Mouse (Mus musculus): ENCODE results near the gene Mrpl22. TPM values are rescaled to one million over a fixed set of nuclear protein-coding genes. Genes with fewer than 3 reads are reported as not detected.

Gene Mrpl22
- polyA plus RNA-seq, 2 experiments, result 84.4 to 123 TPM

GRCm38 (mm10) chr11:58129302-58129843 is 42.1 kb upstream of the Mrpl22 start:
- H3K9me3 ChIP-seq (ENCODE audit: control insufficient read depth, low read length), result no peaks in the 10 kb centered on the region
- no peak overlapping the region for H3K9ac ChIP-seq (ENCODE audit: low read depth, low read length, severe bottlenecking)
- TF ChIP-seq POLR2A (IDR thresholded peaks at IDR 0.05; ENCODE audit: borderline replicate concordance, extremely low read depth, insufficient read depth, insufficient read length), result no peak
- no peak overlapping the region for H3K4me3 ChIP-seq (replicated peaks; ENCODE audit: low read length)
- no peaks in the 10 kb centered on the region for H3K4me1 ChIP-seq (ENCODE audit: control insufficient read depth, insufficient read depth, low read length)
- H3K27ac ChIP-seq (replicated peaks; ENCODE audit: low read depth, low read length), result no peak overlapping the region
- no peak overlapping the region for H3K4me2 ChIP-seq (replicated peaks; ENCODE audit: low read depth, low read length, severe bottlenecking)
- no peaks in the 10 kb centered on the region for H3K27me3 ChIP-seq (ENCODE audit: control insufficient read depth, insufficient read depth, low read length)
- DNase-seq (ENCODE audit: low spot score), result no peak
- no peak for ATAC-seq (ENCODE audit: low FRiP score, low read depth)
- H3K36me3 ChIP-seq (ENCODE audit: control insufficient read depth, insufficient read depth, low read length), result peaks cover 85% of the 10 kb centered on the region
- 28% methylated on average over 6 of the region's 6 CpGs for WGBS

GRCm38 (mm10) chr11:58132026-58132425 is 39.4 kb upstream of the Mrpl22 start:
- no peak overlapping the region for H3K9ac ChIP-seq (ENCODE audit: low read depth, low read length, severe bottlenecking)
- no peak overlapping the region for H3K4me3 ChIP-seq (replicated peaks; ENCODE audit: low read length)
- no peaks in the 10 kb centered on the region for H3K27me3 ChIP-seq (ENCODE audit: control insufficient read depth, insufficient read depth, low read length)
- no peak overlapping the region for H3K4me2 ChIP-seq (replicated peaks; ENCODE audit: low read depth, low read length, severe bottlenecking)
- DNase-seq (ENCODE audit: low spot score), result no peak
- no peak overlapping the region for H3K27ac ChIP-seq (replicated peaks; ENCODE audit: low read depth, low read length)
- H3K9me3 ChIP-seq (ENCODE audit: control insufficient read depth, low read length), result no peaks in the 10 kb centered on the region
- peaks cover 84% of the 10 kb centered on the region for H3K36me3 ChIP-seq (ENCODE audit: control insufficient read depth, insufficient read depth, low read length)
- H3K4me1 ChIP-seq (ENCODE audit: control insufficient read depth, insufficient read depth, low read length), result no peaks in the 10 kb centered on the region
- 94% methylated on average over 3 of the region's 3 CpGs for WGBS
- ATAC-seq (ENCODE audit: low FRiP score, low read depth), result no peak
- no peak for TF ChIP-seq POLR2A (IDR thresholded peaks at IDR 0.05; ENCODE audit: borderline replicate concordance, extremely low read depth, insufficient read depth, insufficient read length)

- H3K9me3 ChIP-seq (ENCODE audit: control insufficient read depth, low read length), result no peaks in the 10 kb centered on the region
- H3K9ac ChIP-seq (ENCODE audit: low read depth, low read length, severe bottlenecking), result no peak overlapping the region
- no peak overlapping the region for H3K27ac ChIP-seq (replicated peaks; ENCODE audit: low read depth, low read length)
- H3K27me3 ChIP-seq (ENCODE audit: control insufficient read depth, insufficient read depth, low read length), result no peaks in the 10 kb centered on the region
- H3K4me2 ChIP-seq (replicated peaks; ENCODE audit: low read depth, low read length, severe bottlenecking), result no peak overlapping the region
- no peak for TF ChIP-seq POLR2A (IDR thresholded peaks at IDR 0.05; ENCODE audit: borderline replicate concordance, extremely low read depth, insufficient read depth, insufficient read length)
- no peaks in the 10 kb centered on the region for H3K4me1 ChIP-seq (ENCODE audit: control insufficient read depth, insufficient read depth, low read length)
- ATAC-seq (ENCODE audit: low FRiP score, low read depth) (no peak), DNase-seq (ENCODE audit: low spot score) (no peak)
- no peak overlapping the region for H3K4me3 ChIP-seq (replicated peaks; ENCODE audit: low read length)
- H3K36me3 ChIP-seq (ENCODE audit: control insufficient read depth, insufficient read depth, low read length), result peaks cover 91% of the 10 kb centered on the region
These were observed 36.6 kb upstream of the Mrpl22 start for GRCm38 (mm10) chr11:58134869-58135268.

- Histone ChIP-seq H3K9ac (ENCODE audit: low read depth, low read length, severe bottlenecking) (no peak overlapping the region), H3K9me3 (ENCODE audit: control insufficient read depth, low read length) (no peaks in the 10 kb centered on the region), H3K27ac (replicated peaks; ENCODE audit: low read depth, low read length) (no peak overlapping the region), H3K4me1 (ENCODE audit: control insufficient read depth, insufficient read depth, low read length) (no peaks in the 10 kb centered on the region), H3K4me2 (replicated peaks; ENCODE audit: low read depth, low read length, severe bottlenecking) (no peak overlapping the region), H3K36me3 (ENCODE audit: control insufficient read depth, insufficient read depth, low read length) (peaks cover 91% of the 10 kb centered on the region), H3K27me3 (ENCODE audit: control insufficient read depth, insufficient read depth, low read length) (no peaks in the 10 kb centered on the region), H3K4me3 (replicated peaks; ENCODE audit: low read length) (no peak overlapping the region)
- ATAC-seq (ENCODE audit: low FRiP score, low read depth) (no peak), DNase-seq (ENCODE audit: low spot score) (no peak)
- no peak for TF ChIP-seq POLR2A (IDR thresholded peaks at IDR 0.05; ENCODE audit: borderline replicate concordance, extremely low read depth, insufficient read depth, insufficient read length)
These were observed 36.2 kb upstream of the Mrpl22 start for GRCm38 (mm10) chr11:58135296-58135695.

GRCm38 (mm10) chr11:58136677-58137076 is 34.8 kb upstream of the Mrpl22 start:
- WGBS, result 90% methylated on average over 6 of the region's 6 CpGs
- Histone ChIP-seq H3K27me3 (ENCODE audit: control insufficient read depth, insufficient read depth, low read length) (no peaks in the 10 kb centered on the region), H3K27ac (replicated peaks; ENCODE audit: low read depth, low read length) (no peak overlapping the region), H3K9me3 (ENCODE audit: control insufficient read depth, low read length) (no peaks in the 10 kb centered on the region), H3K4me3 (replicated peaks; ENCODE audit: low read length) (no peak overlapping the region), H3K36me3 (ENCODE audit: control insufficient read depth, insufficient read depth, low read length) (peaks cover 92% of the 10 kb centered on the region), H3K9ac (ENCODE audit: low read depth, low read length, severe bottlenecking) (no peak overlapping the region), H3K4me2 (replicated peaks; ENCODE audit: low read depth, low read length, severe bottlenecking) (no peak overlapping the region), H3K4me1 (ENCODE audit: control insufficient read depth, insufficient read depth, low read length) (no peaks in the 10 kb centered on the region)
- DNase-seq (ENCODE audit: low spot score) (no peak), ATAC-seq (ENCODE audit: low FRiP score, low read depth) (no peak)
- no peak for TF ChIP-seq POLR2A (IDR thresholded peaks at IDR 0.05; ENCODE audit: borderline replicate concordance, extremely low read depth, insufficient read depth, insufficient read length)

- TF ChIP-seq POLR2A (IDR thresholded peaks at IDR 0.05; ENCODE audit: borderline replicate concordance, extremely low read depth, insufficient read depth, insufficient read length), result no peak
- Histone ChIP-seq H3K4me3 (replicated peaks; ENCODE audit: low read length) (no peak overlapping the region), H3K9ac (ENCODE audit: low read depth, low read length, severe bottlenecking) (no peak overlapping the region), H3K9me3 (ENCODE audit: control insufficient read depth, low read length) (no peaks in the 10 kb centered on the region), H3K4me1 (ENCODE audit: control insufficient read depth, insufficient read depth, low read length) (no peaks in the 10 kb centered on the region), H3K36me3 (ENCODE audit: control insufficient read depth, insufficient read depth, low read length) (peaks cover 87% of the 10 kb centered on the region), H3K27ac (replicated peaks; ENCODE audit: low read depth, low read length) (no peak overlapping the region), H3K27me3 (ENCODE audit: control insufficient read depth, insufficient read depth, low read length) (no peaks in the 10 kb centered on the region), H3K4me2 (replicated peaks; ENCODE audit: low read depth, low read length, severe bottlenecking) (no peak overlapping the region)
- DNase-seq (ENCODE audit: low spot score) (no peak), ATAC-seq (ENCODE audit: low FRiP score, low read depth) (no peak)
- WGBS, result 91% methylated on average over 11 of the region's 11 CpGs
These were observed 32.6 kb upstream of the Mrpl22 start for GRCm38 (mm10) chr11:58138821-58139220.
